Mouse (Mus musculus) MEL (cell line): ENCODE measurements around the gene H2-Q1. TPM values are rescaled to one million over a fixed set of nuclear protein-coding genes. Genes with fewer than 3 reads are reported as not detected.
A peak's percentile ranks its signal among the peaks of the same experiment; 100 is the strongest.

ENCODE experiments used
- DNase-seq: peaks from one replicate; pipeline ENCODE4 v3.0.0; 2011; ENCODE audit warnings: low read depth, low spot score
- H3K27ac ChIP-seq: 2 replicates; pipeline ENCODE4 v1.5.1; 2012; ENCODE audit warnings: low read depth, mild to moderate bottlenecking, control low read depth, low read length, moderate library complexity; ENCODE audit not compliant: control insufficient read depth
- H3K27me3 ChIP-seq, 2 experiments: fragments of 150-350 bp in 1 of 2; sonication (generic) in 1 of 2; 2 replicates each; pipeline ENCODE4 v1.6.1; 2012; ENCODE audit warnings: low read length in 2 of 2, mild to moderate bottlenecking in 2 of 2, improper control_type of control experiment in 1 of 2, moderate library complexity in 1 of 2; ENCODE audit not compliant: insufficient read depth in 2 of 2, control insufficient read depth in 1 of 2
- H3K36me3 ChIP-seq, 2 experiments: 2 replicates each; pipeline ENCODE4 v1.6.1; 2012 to 2014; ENCODE audit warnings: low read length in 2 of 2, improper control_type of control experiment in 1 of 2, inconsistent platforms in 1 of 2, mild to moderate bottlenecking in 1 of 2; ENCODE audit not compliant: insufficient read depth in 2 of 2, control insufficient read depth in 1 of 2
- H3K4me1 ChIP-seq, 2 experiments: fragments of 150-350 bp in 1 of 2; sonication (generic) in 1 of 2; 2 replicates each; pipeline ENCODE4 v1.6.1; 2012; ENCODE audit warnings: low read length in 2 of 2, improper control_type of control experiment in 1 of 2, mild to moderate bottlenecking in 1 of 2; ENCODE audit not compliant: insufficient read depth in 2 of 2, control insufficient read depth in 1 of 2
- H3K4me3 ChIP-seq, 2 experiments: fragments of 150-350 bp in 1 of 2; sonication (generic) in 1 of 2; 2 replicates each; pipeline ENCODE4 v1.5.1; 2012; ENCODE audit warnings: low read depth in 2 of 2, low read length in 2 of 2, mild to moderate bottlenecking in 2 of 2, moderate library complexity in 2 of 2, control low read depth in 1 of 2, improper control_type of control experiment in 1 of 2; ENCODE audit not compliant: control insufficient read depth in 1 of 2, insufficient read depth in 1 of 2
- H3K79me2 ChIP-seq: 2 replicates; pipeline ENCODE4 v1.6.1; 2012; ENCODE audit warnings: mild to moderate bottlenecking, low read length, moderate library complexity; ENCODE audit not compliant: control insufficient read depth, poor library complexity, insufficient read depth
- H3K9ac ChIP-seq: 2 replicates; pipeline ENCODE4 v1.6.1; 2012; ENCODE audit warnings: low read depth, mild to moderate bottlenecking, control low read depth, low read length, moderate library complexity; ENCODE audit not compliant: control insufficient read depth, poor library complexity, severe bottlenecking
- H3K9me3 ChIP-seq: fragments of 150-350 bp; sonication (generic); replicated peaks from 2 replicates; pipeline ENCODE4 v1.6.1; 2012; ENCODE audit warnings: mild to moderate bottlenecking, low read length, improper control_type of control experiment, moderate library complexity; ENCODE audit not compliant: insufficient read depth
- BHLHE40 ChIP-seq: IDR thresholded peaks from 2 replicates; pipeline ENCODE4 v1.6.1; 2012; ENCODE audit warnings: low read depth, mild to moderate bottlenecking, inconsistent platforms, low read length, improper control_type of control experiment, borderline replicate concordance
- CTCF ChIP-seq, 3 experiments: IDR thresholded peaks in 2 of 3; conservative IDR thresholded peaks in 1 of 3; 2 replicates each; pipeline ENCODE4 v1.5.1; 2011 to 2012; ENCODE audit warnings: low read length in 3 of 3, low read depth in 2 of 3, mild to moderate bottlenecking in 2 of 3, improper control_type of control experiment in 1 of 3, inconsistent platforms in 1 of 3, mixed read lengths in 1 of 3, moderate library complexity in 1 of 3; ENCODE audit not compliant: control insufficient read depth in 1 of 3, insufficient read depth in 1 of 3, poor library complexity in 1 of 3, severe bottlenecking in 1 of 3
- ELF1 ChIP-seq: IDR thresholded peaks from 2 replicates; pipeline ENCODE4 v1.6.1; 2014; ENCODE audit warnings: low read depth, mild to moderate bottlenecking, inconsistent platforms, low read length, improper control_type of control experiment, moderate library complexity
- EP300 ChIP-seq, 2 experiments: IDR thresholded peaks; 2 replicates each; pipeline ENCODE4 v1.6.1; 2011; ENCODE audit warnings: improper control_type of control experiment in 2 of 2, low read length in 2 of 2, low read depth in 1 of 2, mild to moderate bottlenecking in 1 of 2
- GABPA ChIP-seq: IDR thresholded peaks from 2 replicates; pipeline ENCODE4 v1.6.1; 2012; ENCODE audit warnings: low read depth, mild to moderate bottlenecking, inconsistent platforms, low read length, improper control_type of control experiment, moderate library complexity
- JUND ChIP-seq: IDR thresholded peaks from 2 replicates; pipeline ENCODE4 v1.6.1; 2011; ENCODE audit warnings: low read depth, mild to moderate bottlenecking, improper control_type of control experiment, low read length
- MAFK ChIP-seq: IDR thresholded peaks from 2 replicates; pipeline ENCODE4 v1.6.1; 2011; ENCODE audit warnings: low read depth, mild to moderate bottlenecking, low read length, improper control_type of control experiment, borderline replicate concordance
- MAX ChIP-seq: IDR thresholded peaks from 2 replicates; pipeline ENCODE4 v1.6.1; 2011; ENCODE audit warnings: low read length, improper control_type of control experiment
- MAZ ChIP-seq: IDR thresholded peaks from 2 replicates; pipeline ENCODE4 v1.6.1; 2012; ENCODE audit warnings: low read depth, mild to moderate bottlenecking, inconsistent platforms, low read length, improper control_type of control experiment
- MXI1 ChIP-seq: IDR thresholded peaks from 2 replicates; pipeline ENCODE4 v1.6.1; 2011; ENCODE audit warnings: mild to moderate bottlenecking, low read depth, low read length, improper control_type of control experiment
- MYB ChIP-seq: IDR thresholded peaks from 2 replicates; pipeline ENCODE4 v1.6.1; 2011; ENCODE audit warnings: mild to moderate bottlenecking, low read depth, low read length, improper control_type of control experiment
- MYC ChIP-seq: IDR thresholded peaks from 2 replicates; pipeline ENCODE4 v1.6.1; 2011; ENCODE audit warnings: low read depth, mild to moderate bottlenecking, low read length, improper control_type of control experiment, moderate library complexity
- NELFE ChIP-seq: IDR thresholded peaks from 2 replicates; pipeline ENCODE4 v1.6.1; 2011; ENCODE audit warnings: low read depth, low read length, improper control_type of control experiment
- POLR2A ChIP-seq, 2 experiments: IDR thresholded peaks; 2 replicates each; pipeline ENCODE4 v1.6.1; 2011 to 2012; ENCODE audit warnings: low read length in 2 of 2, mild to moderate bottlenecking in 2 of 2, control low read depth in 1 of 2, improper control_type of control experiment in 1 of 2, low read depth in 1 of 2, moderate library complexity in 1 of 2; ENCODE audit not compliant: control insufficient read depth in 1 of 2, insufficient read depth in 1 of 2, poor library complexity in 1 of 2
- RAD21 ChIP-seq: IDR thresholded peaks from 2 replicates; pipeline ENCODE4 v1.6.1; 2011; ENCODE audit warnings: mild to moderate bottlenecking, low read depth, low read length, improper control_type of control experiment
- SIN3A ChIP-seq: IDR thresholded peaks from 2 replicates; pipeline ENCODE4 v1.6.1; 2012; ENCODE audit warnings: low read length, improper control_type of control experiment, inconsistent platforms
- SMC3 ChIP-seq: IDR thresholded peaks from 2 replicates; pipeline ENCODE4 v1.6.1; 2011; ENCODE audit warnings: low read depth, low read length, improper control_type of control experiment
- TBP ChIP-seq: IDR thresholded peaks from 2 replicates; pipeline ENCODE4 v1.8.0; 2011; ENCODE audit warnings: low read depth, low read length, improper control_type of control experiment
- USF1 ChIP-seq: IDR thresholded peaks from 2 replicates; pipeline ENCODE4 v1.6.1; 2014; ENCODE audit warnings: low read depth, mild to moderate bottlenecking, inconsistent platforms, low read length, improper control_type of control experiment, moderate library complexity
- USF2 ChIP-seq, 2 experiments: IDR thresholded peaks; 2 replicates each; pipeline ENCODE4 v1.6.1; 2011 to 2012; ENCODE audit warnings: improper control_type of control experiment in 2 of 2, low read length in 2 of 2, borderline replicate concordance in 1 of 2, inconsistent platforms in 1 of 2, low read depth in 1 of 2, mild to moderate bottlenecking in 1 of 2; ENCODE audit not compliant: insufficient read depth in 1 of 2
- ZC3H11A ChIP-seq: IDR thresholded peaks from 2 replicates; pipeline ENCODE4 v1.6.1; 2012; ENCODE audit warnings: low read depth, mild to moderate bottlenecking, inconsistent platforms, low read length, improper control_type of control experiment
- polyA plus RNA-seq, 2 experiments: library from polyadenylated mRNA; stranded (reverse) in 1 of 2; unstranded in 1 of 2; fragments of >175 nt in 1 of 2; fragments of >200 nt in 1 of 2; gene quantifications; 2 replicates each; pipeline versions ENCODE4 v1.2.1 to v1.2.4; 2012; ENCODE audit warnings: low replicate concordance in 2 of 2, low read depth in 1 of 2; ENCODE audit not compliant: insufficient read length in 2 of 2, insufficient read depth in 1 of 2, missing spikeins in 1 of 2
- total RNA-seq: library from RNA; depleted of rRNA; stranded (reverse); fragments of 300-350 nt; gene quantifications from 2 replicates; pipeline ENCODE4 v1.2.3, GENCODE M21; 2012

Gene H2-Q1
- total and polyA plus RNA-seq, 3 experiments = 0.52 to 1.7 TPM; not detected in 1

GRCm38 (mm10) chr17:35301645-35302258 lies 18.5 kb upstream of the H2-Q1 start:
- TF ChIP-seq MYB (no peak), RAD21 (peak; percentile 80), USF1 (peak; percentile 94), SIN3A (0 out of 2 replicates have a peak, but pooled peaks have one; percentile 33), POLR2A (IDR thresholded peaks at IDR 0.05; ENCODE audit: control insufficient read depth in 1 of 2, insufficient read depth in 1 of 2, low read depth in 1 of 2, low read length in 2 of 2, poor library complexity in 1 of 2) (0 out of 4 replicates have a peak, but pooled peaks of 1 of the 2 experiments have one; percentile 39), TBP (0 out of 2 replicates have a peak, but pooled peaks have one; percentile 33), JUND (no peak), MXI1 (peak; percentile 60; the same call in 1 of the 2 replicates), ELF1 (peak; percentile 78), SMC3 (peak; percentile 80), MAZ (peak; percentile 69; the same call in 1 of the 2 replicates), MAX (peak; percentile 75; the same call in 1 of the 2 replicates), NELFE (no peak; the same call in 1 of the 2 replicates), MYC (peak; percentile 63; the same call in 1 of the 2 replicates), USF2 (IDR thresholded peaks at IDR 0.05; ENCODE audit: borderline replicate concordance in 1 of 2, insufficient read depth in 1 of 2, low read depth in 1 of 2, low read length in 2 of 2) (peak in 1 of 2 experiments; percentile 71; a peak in 2 of 4 replicates), EP300 (IDR thresholded peaks at IDR 0.05; ENCODE audit: low read depth in 1 of 2, low read length in 2 of 2) (no peak; a peak in 1 of 4 replicates), ZC3H11A (peak; percentile 72), MAFK (no peak), BHLHE40 (peak; percentile 55; the same call in 1 of the 2 replicates), CTCF (IDR thresholded peaks at IDR 0.05 in 2 of 3, conservative IDR thresholded peaks at IDR 0.05 in 1 of 3; ENCODE audit: control insufficient read depth in 1 of 3, insufficient read depth in 1 of 3, low read depth in 2 of 3, low read length in 3 of 3, poor library complexity in 1 of 3, severe bottlenecking in 1 of 3) (peak; percentile 92 to 100 (median 99)), GABPA (peak; percentile 37; the same call in 1 of the 2 replicates)
- Histone ChIP-seq H3K9me3 (no peaks in the 10 kb centered on the region), H3K27me3 (peaks cover 0 to 8% of the 10 kb centered on the region in 2 experiments; a peak in 3 of 4 replicates), H3K36me3 (no peaks in the 10 kb centered on the region), H3K9ac (peak overlapping the region; percentile 4; the same call in 1 of the 2 replicates), H3K79me2 (no peaks in the 10 kb centered on the region), H3K27ac (no peak overlapping the region), H3K4me1 (no peaks in the 10 kb centered on the region), H3K4me3 (peak overlapping the region; percentile 12 to 42)
- DNase-seq = peak; percentile 91
